Mouse (Mus musculus) testis, adult 2 months (tissue): ENCODE data around the gene Slc38a1. TPM values are rescaled to one million over a fixed set of nuclear protein-coding genes. Genes with fewer than 3 reads are reported as not detected.

ENCODE experiments used
- H3K27ac ChIP-seq: fragments of 200-500 bp; 2 replicates; pipeline ENCODE4 v1.5.1; 2012; ENCODE audit warnings: low read depth, low read length; ENCODE audit not compliant: control insufficient read depth, insufficient read depth
- H3K27me3 ChIP-seq: fragments of 200-500 bp; 2 replicates; pipeline ENCODE4 v1.6.1; 2012; ENCODE audit warnings: mild to moderate bottlenecking, low read length, moderate library complexity; ENCODE audit not compliant: control insufficient read depth, insufficient read depth
- H3K36me3 ChIP-seq: fragments of 200-500 bp; 2 replicates; pipeline ENCODE4 v1.6.1; 2012; ENCODE audit warnings: mild to moderate bottlenecking, low read length; ENCODE audit not compliant: control insufficient read depth, insufficient read depth
- H3K4me1 ChIP-seq: fragments of 200-500 bp; 2 replicates; pipeline ENCODE4 v1.6.1; 2012; ENCODE audit warnings: low read length; ENCODE audit not compliant: control insufficient read depth, insufficient read depth
- H3K4me3 ChIP-seq: fragments of 200-500 bp; 2 replicates; pipeline ENCODE4 v1.5.1; 2012; ENCODE audit warnings: low read depth, mild to moderate bottlenecking, low read length, moderate library complexity, mixed read lengths; ENCODE audit not compliant: control insufficient read depth
- CTCF ChIP-seq: fragments of 200-500 bp; IDR thresholded peaks from 2 replicates; pipeline ENCODE4 v1.5.1; 2012; ENCODE audit warnings: low read depth, mild to moderate bottlenecking, inconsistent platforms, low read length, moderate library complexity; ENCODE audit not compliant: control insufficient read depth, insufficient read depth, insufficient replicate concordance
- POLR2A ChIP-seq: fragments of 200-500 bp; IDR thresholded peaks from 2 replicates; pipeline ENCODE4 v1.6.1; 2012; ENCODE audit warnings: low read depth, mild to moderate bottlenecking, inconsistent platforms, low read length, moderate library complexity; ENCODE audit not compliant: control insufficient read depth
- polyA plus RNA-seq: library from polyadenylated mRNA; depleted of rRNA; stranded (reverse); fragments of >200 nt; gene quantifications from 2 replicates; pipeline ENCODE4 v1.2.3, GENCODE M21; 2012

The Slc38a1 gene
- polyA plus RNA-seq, 1 experiment, result 2.1 TPM

DNA sequence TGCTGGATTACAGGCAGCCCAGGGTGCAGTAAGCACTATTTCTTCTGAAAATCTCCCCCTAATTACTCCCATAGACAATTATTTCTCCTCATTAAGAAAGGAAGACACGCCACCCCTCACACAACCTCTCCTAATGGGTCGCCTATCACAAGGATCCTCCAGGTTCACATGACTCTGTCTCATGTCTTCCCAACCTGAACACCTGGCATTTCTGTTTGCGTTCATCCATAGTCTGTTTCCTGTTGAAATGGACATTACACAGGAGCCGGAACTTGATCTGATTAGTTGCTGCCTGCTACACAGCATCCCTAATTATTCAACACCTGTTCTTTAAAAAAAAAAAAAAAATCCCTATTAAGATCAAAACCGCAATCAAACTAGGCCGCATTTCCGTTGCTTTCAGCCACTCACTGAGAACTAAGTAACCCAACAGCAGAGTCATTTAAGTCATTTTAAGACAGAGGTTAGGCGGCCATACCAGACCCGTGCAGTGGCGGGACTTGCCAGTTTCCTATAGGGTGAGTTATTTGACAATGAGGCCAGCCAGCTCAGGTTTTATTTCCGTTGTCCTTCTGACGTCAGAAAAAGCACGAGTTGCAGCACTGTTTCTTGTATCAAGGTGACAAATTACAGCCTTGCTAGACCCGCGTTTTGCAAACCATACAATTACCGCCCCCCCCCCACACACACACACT is 2.3 kb downstream of the Slc38a1 start:
- no peak overlapping the region for H3K27ac ChIP-seq
- H3K36me3 ChIP-seq, result no peaks in the 10 kb centered on the region
- peaks cover 21% of the 10 kb centered on the region for H3K4me1 ChIP-seq
- no peak overlapping the region for H3K4me3 ChIP-seq
- no peaks in the 10 kb centered on the region; the same call in 1 of the 2 replicates for H3K27me3 ChIP-seq
- TF ChIP-seq POLR2A, result no peak
- no peak for TF ChIP-seq CTCF

DNA sequence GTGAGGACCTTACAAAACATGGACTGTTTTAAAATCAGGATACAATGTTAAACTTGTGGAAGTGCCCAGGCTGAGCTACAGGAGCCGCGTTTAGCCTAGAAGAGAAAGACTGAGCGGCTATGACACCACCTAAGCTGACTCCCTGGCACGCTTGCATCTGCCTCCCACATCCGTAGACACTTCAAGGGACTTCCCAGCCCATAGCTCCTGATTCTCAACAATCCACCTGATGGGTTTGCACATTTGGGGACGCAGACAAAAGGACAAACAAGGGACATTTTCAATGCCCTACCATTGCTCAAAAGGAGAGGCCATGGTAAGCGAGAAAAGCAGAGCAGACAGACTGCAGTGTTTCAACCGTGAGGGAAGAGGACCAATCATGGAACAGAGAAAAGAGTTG is 3.1 kb downstream of the Slc38a1 start:
- TF ChIP-seq POLR2A (no peak), CTCF (no peak)

DNA sequence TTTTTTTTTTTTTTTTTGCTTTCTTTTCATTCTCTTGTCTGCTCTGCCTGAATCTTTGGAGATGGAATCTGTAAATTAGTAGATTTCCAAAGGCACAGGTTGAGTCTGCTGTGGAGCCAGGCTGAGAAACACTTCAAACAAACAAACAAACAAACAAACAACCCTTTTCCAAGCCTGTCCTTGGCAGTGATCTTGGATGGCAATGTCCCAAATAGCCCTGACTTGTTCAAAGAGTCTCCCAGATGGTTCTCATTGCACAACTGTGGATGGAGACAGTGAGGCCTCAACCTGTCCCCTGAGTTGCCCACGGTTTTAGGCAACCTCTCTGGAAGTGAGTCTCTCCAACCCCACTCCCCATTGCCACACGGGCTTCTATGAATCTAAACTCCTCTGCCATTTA is 4.1 kb downstream of the Slc38a1 start:
- no peaks in the 10 kb centered on the region for H3K36me3 ChIP-seq
- TF ChIP-seq CTCF (no peak), POLR2A (no peak)
- peaks cover 21% of the 10 kb centered on the region for H3K4me1 ChIP-seq
- no peak overlapping the region for H3K27ac ChIP-seq
- H3K27me3 ChIP-seq, result no peaks in the 10 kb centered on the region; the same call in 1 of the 2 replicates
- no peak overlapping the region for H3K4me3 ChIP-seq

More for the DNA sequence above, 3.1 kb downstream of the Slc38a1 start:
- H3K27ac ChIP-seq, result no peak overlapping the region
- H3K27me3 ChIP-seq, result no peaks in the 10 kb centered on the region; the same call in 1 of the 2 replicates
- peaks cover 21% of the 10 kb centered on the region for H3K4me1 ChIP-seq
- no peak overlapping the region for H3K4me3 ChIP-seq
- H3K36me3 ChIP-seq, result no peaks in the 10 kb centered on the region

DNA sequence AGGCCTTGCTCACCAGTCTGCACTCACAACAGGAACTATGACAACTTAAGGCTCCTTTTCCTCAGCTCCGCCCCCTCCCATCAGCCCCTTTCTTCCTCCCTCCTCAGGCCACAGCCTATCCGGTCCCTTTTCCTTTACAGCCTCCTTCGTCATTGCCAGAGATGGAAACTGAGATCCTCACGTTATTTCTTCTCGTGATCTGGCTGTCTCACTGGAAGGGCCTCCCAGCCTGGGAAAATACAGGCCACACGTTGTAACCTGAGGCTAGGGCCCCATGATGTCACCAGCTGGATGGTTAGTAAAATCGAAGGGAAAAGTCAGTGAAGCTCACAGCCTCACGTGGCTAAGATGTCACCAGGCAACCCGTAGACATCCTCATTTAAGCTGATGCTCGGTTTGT is 4.5 kb downstream of the Slc38a1 start:
- H3K27ac ChIP-seq, result no peak overlapping the region
- H3K27me3 ChIP-seq, result no peaks in the 10 kb centered on the region; the same call in 1 of the 2 replicates
- TF ChIP-seq CTCF (no peak), POLR2A (no peak)
- no peak overlapping the region for H3K4me3 ChIP-seq
- no peaks in the 10 kb centered on the region for H3K36me3 ChIP-seq
- peaks cover 21% of the 10 kb centered on the region for H3K4me1 ChIP-seq

DNA sequence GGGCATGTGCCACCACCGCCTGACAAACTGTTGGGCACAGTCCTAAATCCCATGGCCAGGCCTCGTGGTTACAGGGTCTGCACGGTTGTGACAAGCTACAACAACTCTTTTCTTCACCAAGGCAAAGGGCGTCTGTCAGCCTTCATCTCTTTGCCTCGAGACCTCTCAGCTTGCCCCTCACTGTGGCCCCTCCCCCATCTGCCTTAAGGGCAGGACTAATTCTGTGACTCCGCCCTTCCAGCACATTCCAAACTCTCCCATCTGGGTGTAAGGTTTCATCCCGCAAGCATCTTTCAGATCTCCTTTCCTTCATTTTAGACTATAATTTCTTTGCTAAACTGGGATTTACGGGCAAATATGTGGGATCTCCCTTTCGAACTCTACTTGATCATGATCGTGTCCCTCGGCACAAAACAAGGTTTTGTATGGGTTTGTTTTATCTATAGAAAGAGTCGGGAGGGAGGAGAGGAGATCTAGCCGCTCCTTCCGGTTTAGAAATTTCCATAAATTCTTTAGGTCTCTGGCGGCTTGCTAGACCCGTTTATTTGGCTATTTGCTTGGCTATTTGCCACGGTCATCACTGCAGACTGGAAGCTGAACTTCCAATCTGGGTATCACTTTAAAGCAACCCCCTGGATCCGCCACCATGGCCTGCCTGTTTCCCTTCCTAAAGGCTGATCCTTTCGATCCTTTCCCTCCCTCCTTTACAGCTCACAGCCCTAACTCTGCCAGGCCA is 7.9 kb downstream of the Slc38a1 start:
- Histone ChIP-seq H3K27ac (no peak overlapping the region), H3K4me1 (no peaks in the 10 kb centered on the region), H3K4me3 (no peak overlapping the region), H3K27me3 (no peaks in the 10 kb centered on the region), H3K36me3 (no peaks in the 10 kb centered on the region)
- no peak for TF ChIP-seq POLR2A
- no peak for TF ChIP-seq CTCF

DNA sequence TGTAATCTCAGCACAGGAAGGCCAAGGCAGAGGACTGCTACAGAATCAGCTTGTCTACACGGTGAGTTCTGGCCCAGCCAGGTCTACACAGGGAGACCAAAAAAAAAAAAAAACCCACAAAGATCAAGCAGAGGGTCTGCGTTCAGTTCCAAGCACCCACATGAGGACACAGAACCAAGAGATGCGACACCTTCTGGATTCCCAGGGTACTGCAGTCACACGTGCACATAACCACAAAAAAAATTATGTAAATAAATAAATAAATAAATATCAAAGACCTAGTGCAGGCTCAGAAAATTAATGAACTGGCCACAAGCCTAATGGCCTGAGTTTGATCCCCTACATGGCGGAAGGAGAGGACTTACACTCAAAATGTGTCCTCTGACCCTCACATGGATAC is 10.5 kb downstream of the Slc38a1 start:
- Histone ChIP-seq H3K27ac (no peak overlapping the region), H3K36me3 (no peaks in the 10 kb centered on the region), H3K4me1 (no peaks in the 10 kb centered on the region), H3K4me3 (no peak overlapping the region), H3K27me3 (no peaks in the 10 kb centered on the region)
- no peak for TF ChIP-seq CTCF
- TF ChIP-seq POLR2A, result no peak

DNA sequence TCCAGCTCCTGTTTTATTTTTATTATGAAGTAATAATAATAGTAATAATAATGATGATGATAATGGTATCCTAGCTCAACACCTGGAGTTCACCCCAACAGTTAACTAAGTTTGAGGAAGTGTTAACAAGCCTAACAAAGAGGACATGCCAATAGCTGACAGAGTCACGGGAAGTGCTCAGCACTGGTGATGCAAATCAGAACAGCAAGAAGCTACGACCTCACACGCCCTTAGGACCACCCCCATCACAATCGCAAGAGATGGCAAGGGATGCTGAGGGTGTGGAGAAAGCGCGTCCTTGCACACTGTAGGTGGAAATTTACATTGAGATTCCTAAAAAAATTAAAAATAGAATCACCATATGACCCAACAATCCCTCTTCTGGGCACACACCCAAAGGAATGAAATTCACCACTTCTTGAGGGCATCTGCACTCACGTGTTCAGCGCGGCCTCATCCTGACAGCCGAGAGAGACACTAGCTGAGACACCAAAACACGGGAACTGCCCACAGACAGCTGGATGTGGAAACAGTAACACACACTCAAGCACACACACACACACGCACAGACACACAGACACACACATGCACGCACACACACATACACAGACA is 11.5 kb downstream of the Slc38a1 start:
- H3K4me1 ChIP-seq, result no peaks in the 10 kb centered on the region
- H3K36me3 ChIP-seq, result no peaks in the 10 kb centered on the region
- no peaks in the 10 kb centered on the region for H3K27me3 ChIP-seq
- no peak overlapping the region for H3K27ac ChIP-seq
- TF ChIP-seq CTCF (no peak), POLR2A (no peak)
- no peak overlapping the region for H3K4me3 ChIP-seq
